Comparison of ENCODE assay signal across 8 mouse cellular contexts in genomic region chr5:144014551-144015311, GRCm38 (mm10). TPM values are rescaled to one million over a fixed set of nuclear protein-coding genes. Genes with fewer than 3 reads are reported as not detected.
DNase-seq lines count a peak whose midpoint lies in the region; ATAC-seq and TF ChIP-seq lines count a peak whose summit lies in the region.

Gene Ccz1, minus strand, starts transcription at chr5:144014877.

- no peaks in the 10 kb centered on the region for H3K9me3 ChIP-seq in ES-E14 (ENCODE audit: control insufficient read depth, insufficient read depth, low read depth, low read length)
- no peaks in the 10 kb centered on the region for H3K9me3 ChIP-seq in forebrain, embryonic 15.5 days

- TF ChIP-seq CTCF in lung, adult 2 months (IDR thresholded peaks at IDR 0.05; ENCODE audit: insufficient read depth, low read length): no peak

- peak within 1 kb of the TSS; percentile 52 for H3K4me2 ChIP-seq in forebrain, embryonic 15.5 days (replicated peaks)

- peaks cover 5% of the 10 kb centered on the region for H3K36me3 ChIP-seq in ES-E14 (ENCODE audit: control insufficient read depth, insufficient read depth, low read length, poor library complexity, severe bottlenecking)
- peaks cover 26% of the 10 kb centered on the region for H3K36me3 ChIP-seq in forebrain, embryonic 15.5 days

- H3K9ac ChIP-seq in ES-E14 (ENCODE audit: insufficient read depth, low read depth, low read length, poor library complexity, severe bottlenecking): peak within 1 kb of the TSS; percentile 89
- H3K9ac ChIP-seq in forebrain, embryonic 15.5 days (replicated peaks): peak within 1 kb of the TSS; percentile 91

- peak within 1 kb of the TSS; percentile 87 to 94 for H3K4me3 ChIP-seq in ES-E14 (ENCODE audit: insufficient read depth in 1 of 2, low read depth in 1 of 2, low read length in 2 of 2, poor library complexity in 1 of 2, severe bottlenecking in 1 of 2)
- H3K4me3 ChIP-seq in forebrain, embryonic 15.5 days: peak within 1 kb of the TSS; percentile 99
- H3K4me3 ChIP-seq in lung, adult 2 months (replicated peaks; ENCODE audit: extremely low read depth, low read depth, low read length): peak within 1 kb of the TSS; percentile 96

- DNase-seq in ES-E14 (ENCODE audit: low read depth, low spot score): peak; percentile 81
- peak; percentile 81 for DNase-seq in cerebellum, adult 11-12 months
- DNase-seq in heart, postnatal 25 days (ENCODE audit: low spot score): peak; percentile 61
- DNase-seq in layer of hippocampus, adult 18-20 months (ENCODE audit: low spot score in 2 of 2): peak; percentile 70 to 82
- DNase-seq in lung, adult 2 months: peak; percentile 77
- DNase-seq in thymus, adult 18-20 months: peak; percentile 59 to 62

- in situ Hi-C loops in ES-E14 (cut with MboI; ENCODE audit: low sequenced_read_pairs in 2 of 2, unreplicated experiment in 2 of 2): no loop called here

- TF ChIP-seq POLR2A in lung, adult 2 months (IDR thresholded peaks at IDR 0.05; ENCODE audit: borderline replicate concordance, extremely low read depth, low read depth, low read length): peak; percentile 62; the same call in 1 of the 2 replicates

- peak within 1 kb of the TSS; percentile 65; the same call in 1 of the 2 replicates for H3K27ac ChIP-seq in ES-E14 (ENCODE audit: insufficient read depth, low read depth, low read length, poor library complexity, severe bottlenecking)
- peak within 1 kb of the TSS; percentile 87 for H3K27ac ChIP-seq in forebrain, embryonic 15.5 days (replicated peaks)

- WGBS in forebrain, embryonic 15.5 days: 3% methylated on average over 47 of the region's 47 CpGs
- 4% methylated on average over 47 of the region's 47 CpGs for WGBS in lung, adult 2 months

- H3K4me1 ChIP-seq in ES-E14 (ENCODE audit: control insufficient read depth in 2 of 2, insufficient read depth in 2 of 2, low read length in 2 of 2, poor library complexity in 1 of 2): peaks cover 2 to 4% of the 10 kb centered on the region in 2 experiments; a peak in 1 of 4 replicates
- H3K4me1 ChIP-seq in forebrain, embryonic 15.5 days: peaks cover 9% of the 10 kb centered on the region
- no peaks in the 10 kb centered on the region; the same call in 1 of the 2 replicates for H3K4me1 ChIP-seq in lung, adult 2 months (ENCODE audit: control insufficient read depth, insufficient read depth, low read length)

- peak; percentile 99 for ATAC-seq in forebrain, embryonic 15.5 days (replicated peaks)
- peak; percentile 98 for ATAC-seq in neutrophil, adult 5-6 weeks (ENCODE audit: extremely low read depth, insufficient number of reproducible peaks, low FRiP score, poor library complexity, severe bottlenecking)

- no peaks in the 10 kb centered on the region; the same call in 1 of the 2 replicates for H3K27me3 ChIP-seq in forebrain, embryonic 15.5 days

- intact Hi-C loops in heart, postnatal 25 days (cut with DNase I): no loop called here

TF ChIP-seq in ES-E14, 5 proteins besides CTCF, POLR2A, EP300 and RAD21:
- no peak for TF ChIP-seq MAFK (IDR thresholded peaks at IDR 0.05; ENCODE audit: insufficient read depth, low read depth, low read length)
- TF ChIP-seq ZNF384 (IDR thresholded peaks at IDR 0.05; ENCODE audit: low read depth, low read length): no peak
- no peak for TF ChIP-seq ZC3H11A (IDR thresholded peaks at IDR 0.05; ENCODE audit: borderline replicate concordance, low read depth, low read length)
- peak; percentile 92 for TF ChIP-seq CHD2 (IDR thresholded peaks at IDR 0.05; ENCODE audit: low read depth, low read length)
- peak; percentile 88 for TF ChIP-seq HCFC1 (IDR thresholded peaks at IDR 0.05; ENCODE audit: borderline replicate concordance, insufficient read depth, low read length)

RNA-seq across cellular contexts. Expression of gene Ccz1, which starts in this region (rescaled TPM):
- 50.7 and 75.8 TPM in 2 replicates for total RNA-seq in ES-E14 (2012; rRNA removed)
- polyA plus RNA-seq in forebrain, embryonic 15.5 days (2015; fragmentation: Nextera tagmentation; extraction: Ambion mirVana): 90.9 and 94.3 TPM in 2 replicates
- 10 to 100 TPM; 25.0 to 26.0 TPM for total RNA-seq in heart, postnatal 25 days (2021)
- total RNA-seq in layer of hippocampus, adult 18-20 months (2021): 10 to 100 TPM; 33.8 to 33.9 TPM
- 8.3 and 13.4 TPM in 2 replicates for polyA plus RNA-seq in lung, adult 2 months (2012; rRNA removed)
- 83.2 and 85.0 TPM in 2 replicates for total RNA-seq in neutrophil, adult 5-6 weeks (2017)

Comparison
In these comparisons a context has a peak if more than half of its experiments do, and no peak if none do; other contexts are left out.
1. Peak in every context shown above with its lines: DNase-seq, ATAC-seq, H3K4me3 ChIP-seq and H3K27ac ChIP-seq.